Mouse (Mus musculus): ENCODE results near the gene Ankrd49. TPM values are rescaled to one million over a fixed set of nuclear protein-coding genes. Genes with fewer than 3 reads are reported as not detected.

The Ankrd49 gene
- total and polyA plus RNA-seq, 3 experiments = 108 to 139 (median 108) TPM

DNA sequence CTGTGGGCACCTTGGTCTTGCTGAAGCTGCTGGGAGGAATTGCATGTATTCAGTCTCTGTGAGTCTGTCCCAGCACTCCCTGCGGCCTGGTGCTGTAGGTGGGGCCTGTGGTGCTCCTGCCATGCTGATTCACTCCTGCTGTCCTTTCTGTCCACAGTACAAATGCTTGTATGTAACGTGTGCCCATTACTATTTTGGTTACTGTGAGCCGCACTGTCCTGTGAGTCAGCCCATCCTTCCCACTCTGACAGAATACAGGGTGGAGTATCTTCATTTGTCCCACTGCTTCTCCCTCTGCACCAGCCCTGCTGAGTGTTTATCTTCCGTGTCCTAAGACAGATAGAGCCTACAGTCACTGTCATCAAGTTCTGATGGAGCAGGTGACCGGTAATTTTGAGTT, 25.5 kb upstream of the Ankrd49 start:
- Histone ChIP-seq H3K4me3 (ENCODE audit: control insufficient read depth in 1 of 2, insufficient read depth in 1 of 2, low read depth in 2 of 2, low read length in 2 of 2) (no peak overlapping the region), H3K4me1 (ENCODE audit: control insufficient read depth in 1 of 2, insufficient read depth in 2 of 2, low read length in 2 of 2) (no peaks in the 10 kb centered on the region), H3K27ac (ENCODE audit: control insufficient read depth, low read depth, low read length) (no peak overlapping the region), H3K27me3 (ENCODE audit: control insufficient read depth in 1 of 2, insufficient read depth in 2 of 2, low read length in 2 of 2) (no peaks in the 10 kb centered on the region), H3K36me3 (ENCODE audit: control insufficient read depth in 1 of 2, insufficient read depth in 2 of 2, low read length in 2 of 2) (peaks cover 0 to 82% of the 10 kb centered on the region in 2 experiments; a peak in 2 of 4 replicates), H3K9me3 (replicated peaks; ENCODE audit: insufficient read depth, low read length) (no peaks in the 10 kb centered on the region), H3K9ac (ENCODE audit: control insufficient read depth, low read depth, low read length, poor library complexity, severe bottlenecking) (no peak overlapping the region), H3K79me2 (ENCODE audit: control insufficient read depth, insufficient read depth, low read length, poor library complexity) (no peaks in the 10 kb centered on the region)
- DNase-seq (ENCODE audit: low read depth, low spot score) = no peak
- TF ChIP-seq MXI1 (IDR thresholded peaks at IDR 0.05; ENCODE audit: low read depth, low read length) (no peak), ZMIZ1 (IDR thresholded peaks at IDR 0.05; ENCODE audit: low read depth, low read length) (no peak), ZC3H11A (IDR thresholded peaks at IDR 0.05; ENCODE audit: low read depth, low read length) (no peak), E2F4 (IDR thresholded peaks at IDR 0.05; ENCODE audit: borderline replicate concordance, low read depth, low read length) (no peak), ELF1 (IDR thresholded peaks at IDR 0.05; ENCODE audit: low read depth, low read length) (no peak), TBP (IDR thresholded peaks at IDR 0.05; ENCODE audit: low read depth, low read length) (no peak), ZKSCAN1 (IDR thresholded peaks at IDR 0.05; ENCODE audit: low read depth, low read length) (no peak), NRF1 (IDR thresholded peaks at IDR 0.05; ENCODE audit: insufficient read depth, low read depth, low read length, poor library complexity, severe bottlenecking) (no peak), ZNF384 (IDR thresholded peaks at IDR 0.05; ENCODE audit: low read depth, low read length) (no peak), BHLHE40 (IDR thresholded peaks at IDR 0.05; ENCODE audit: borderline replicate concordance, low read depth, low read length) (no peak), MAZ (IDR thresholded peaks at IDR 0.05; ENCODE audit: low read depth, low read length) (no peak), MYB (IDR thresholded peaks at IDR 0.05; ENCODE audit: low read depth, low read length) (no peak), SMC3 (IDR thresholded peaks at IDR 0.05; ENCODE audit: low read depth, low read length) (no peak), GATA1 (IDR thresholded peaks at IDR 0.05; ENCODE audit: low read depth, low read length) (no peak), JUND (IDR thresholded peaks at IDR 0.05; ENCODE audit: low read depth, low read length) (no peak), POLR2AphosphoS2 (IDR thresholded peaks at IDR 0.05; ENCODE audit: low read length) (no peak), POLR2A (IDR thresholded peaks at IDR 0.05; ENCODE audit: control insufficient read depth in 1 of 2, insufficient read depth in 1 of 2, low read depth in 1 of 2, low read length in 2 of 2, poor library complexity in 1 of 2) (no peak), RCOR1 (IDR thresholded peaks at IDR 0.05; ENCODE audit: low read depth, low read length) (no peak), USF1 (IDR thresholded peaks at IDR 0.05; ENCODE audit: low read depth, low read length) (no peak)

DNA sequence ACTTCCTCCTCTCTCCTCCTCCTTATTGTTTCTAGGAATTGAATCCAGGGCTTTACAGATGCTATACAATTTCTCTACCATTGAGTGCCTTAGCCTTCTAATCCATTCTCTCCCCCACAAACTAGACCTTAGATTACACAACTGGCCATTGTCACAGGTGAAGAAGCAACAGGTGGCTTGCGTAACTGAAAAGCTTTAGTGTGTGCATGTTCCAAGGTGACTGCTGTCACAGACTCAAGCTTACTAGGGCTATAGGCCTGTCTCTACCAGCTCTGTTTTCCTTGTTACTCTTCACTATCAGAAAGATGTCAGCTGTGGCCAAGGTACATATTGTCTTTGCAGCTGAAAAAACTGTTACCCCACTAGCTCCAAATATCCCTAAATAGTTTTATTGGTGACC, 22.1 kb upstream of the Ankrd49 start:
- H3K27ac ChIP-seq (ENCODE audit: control insufficient read depth, low read depth, low read length) = no peak overlapping the region
- no peak overlapping the region for H3K4me3 ChIP-seq (ENCODE audit: control insufficient read depth in 1 of 2, insufficient read depth in 1 of 2, low read depth in 2 of 2, low read length in 2 of 2)
- no peak for DNase-seq (ENCODE audit: low read depth, low spot score)
- no peaks in the 10 kb centered on the region for H3K9me3 ChIP-seq (replicated peaks; ENCODE audit: insufficient read depth, low read length)
- H3K36me3 ChIP-seq (ENCODE audit: control insufficient read depth in 1 of 2, insufficient read depth in 2 of 2, low read length in 2 of 2) = peaks cover 0 to 85% of the 10 kb centered on the region in 2 experiments; a peak in 2 of 4 replicates
- TF ChIP-seq GABPA (IDR thresholded peaks at IDR 0.05; ENCODE audit: low read depth, low read length) (no peak), ZC3H11A (IDR thresholded peaks at IDR 0.05; ENCODE audit: low read depth, low read length) (no peak), USF1 (IDR thresholded peaks at IDR 0.05; ENCODE audit: low read depth, low read length) (no peak), EP300 (IDR thresholded peaks at IDR 0.05; ENCODE audit: low read depth in 1 of 2, low read length in 2 of 2) (no peak), TCF12 (IDR thresholded peaks at IDR 0.05; ENCODE audit: low read depth, low read length) (no peak), ETS1 (IDR thresholded peaks at IDR 0.05; ENCODE audit: low read depth, low read length) (no peak), NELFE (IDR thresholded peaks at IDR 0.05; ENCODE audit: low read depth, low read length) (no peak), JUND (IDR thresholded peaks at IDR 0.05; ENCODE audit: low read depth, low read length) (no peak)
- H3K4me1 ChIP-seq (ENCODE audit: control insufficient read depth in 1 of 2, insufficient read depth in 2 of 2, low read length in 2 of 2) = no peaks in the 10 kb centered on the region
- no peaks in the 10 kb centered on the region for H3K79me2 ChIP-seq (ENCODE audit: control insufficient read depth, insufficient read depth, low read length, poor library complexity)
- no peak overlapping the region for H3K9ac ChIP-seq (ENCODE audit: control insufficient read depth, low read depth, low read length, poor library complexity, severe bottlenecking)
- no peaks in the 10 kb centered on the region for H3K27me3 ChIP-seq (ENCODE audit: control insufficient read depth in 1 of 2, insufficient read depth in 2 of 2, low read length in 2 of 2)

Data from MEL (cell line).